Mouse (Mus musculus): Measurements from ENCODE around the gene Abcb4. TPM values are rescaled to one million over a fixed set of nuclear protein-coding genes. Genes with fewer than 3 reads are reported as not detected.

Abcb4 gene
- total RNA-seq, 1 experiment = not detected

- Histone ChIP-seq H3K9ac (ENCODE audit: insufficient read depth, low read depth, low read length, poor library complexity, severe bottlenecking) (no peak overlapping the region), H3K36me3 (ENCODE audit: control insufficient read depth, insufficient read depth, low read length, poor library complexity, severe bottlenecking) (no peaks in the 10 kb centered on the region), H3K4me1 (ENCODE audit: control insufficient read depth in 2 of 2, insufficient read depth in 2 of 2, low read length in 2 of 2, poor library complexity in 1 of 2) (no peaks in the 10 kb centered on the region), H3K27ac (ENCODE audit: insufficient read depth, low read depth, low read length, poor library complexity, severe bottlenecking) (no peak overlapping the region), H3K4me3 (ENCODE audit: insufficient read depth in 1 of 2, low read depth in 1 of 2, low read length in 2 of 2, poor library complexity in 1 of 2, severe bottlenecking in 1 of 2) (no peak overlapping the region), H3K9me3 (ENCODE audit: control insufficient read depth, insufficient read depth, low read depth, low read length) (no peaks in the 10 kb centered on the region)
- in situ Hi-C loops (cut with MboI; ENCODE audit: low sequenced_read_pairs in 2 of 2, unreplicated experiment in 2 of 2) = no loop called here
- TF ChIP-seq ZNF384 (IDR thresholded peaks at IDR 0.05; ENCODE audit: low read depth, low read length) (no peak), CHD2 (IDR thresholded peaks at IDR 0.05; ENCODE audit: low read depth, low read length) (no peak), HCFC1 (IDR thresholded peaks at IDR 0.05; ENCODE audit: borderline replicate concordance, insufficient read depth, low read length) (no peak), MAFK (IDR thresholded peaks at IDR 0.05; ENCODE audit: insufficient read depth, low read depth, low read length) (no peak), ZC3H11A (IDR thresholded peaks at IDR 0.05; ENCODE audit: borderline replicate concordance, low read depth, low read length) (no peak)
- no peak for DNase-seq (ENCODE audit: low read depth, low spot score)
Observed at GRCm38 (mm10) chr5:8872979-8873915, 20.3 kb upstream of the Abcb4 start.

- Histone ChIP-seq H3K27ac (ENCODE audit: insufficient read depth, low read depth, low read length, poor library complexity, severe bottlenecking) (no peak overlapping the region), H3K4me1 (ENCODE audit: control insufficient read depth in 2 of 2, insufficient read depth in 2 of 2, low read length in 2 of 2, poor library complexity in 1 of 2) (no peaks in the 10 kb centered on the region), H3K9me3 (ENCODE audit: control insufficient read depth, insufficient read depth, low read depth, low read length) (no peaks in the 10 kb centered on the region), H3K9ac (ENCODE audit: insufficient read depth, low read depth, low read length, poor library complexity, severe bottlenecking) (no peak overlapping the region), H3K36me3 (ENCODE audit: control insufficient read depth, insufficient read depth, low read length, poor library complexity, severe bottlenecking) (no peaks in the 10 kb centered on the region), H3K4me3 (ENCODE audit: insufficient read depth in 1 of 2, low read depth in 1 of 2, low read length in 2 of 2, poor library complexity in 1 of 2, severe bottlenecking in 1 of 2) (no peak overlapping the region)
- TF ChIP-seq CHD2 (IDR thresholded peaks at IDR 0.05; ENCODE audit: low read depth, low read length) (no peak), ZNF384 (IDR thresholded peaks at IDR 0.05; ENCODE audit: low read depth, low read length) (no peak), MAFK (IDR thresholded peaks at IDR 0.05; ENCODE audit: insufficient read depth, low read depth, low read length) (no peak), ZC3H11A (IDR thresholded peaks at IDR 0.05; ENCODE audit: borderline replicate concordance, low read depth, low read length) (no peak), HCFC1 (IDR thresholded peaks at IDR 0.05; ENCODE audit: borderline replicate concordance, insufficient read depth, low read length) (no peak)
- in situ Hi-C loops (cut with MboI; ENCODE audit: low sequenced_read_pairs in 2 of 2, unreplicated experiment in 2 of 2) = no loop called here
- no peak for DNase-seq (ENCODE audit: low read depth, low spot score)
Observed at GRCm38 (mm10) chr5:8877086-8877485, 16.4 kb upstream of the Abcb4 start.

GRCm38 (mm10) chr5:8877800-8878199 lies 15.7 kb upstream of the Abcb4 start:
- Histone ChIP-seq H3K36me3 (ENCODE audit: control insufficient read depth, insufficient read depth, low read length, poor library complexity, severe bottlenecking) (no peaks in the 10 kb centered on the region), H3K27ac (ENCODE audit: insufficient read depth, low read depth, low read length, poor library complexity, severe bottlenecking) (no peak overlapping the region), H3K9ac (ENCODE audit: insufficient read depth, low read depth, low read length, poor library complexity, severe bottlenecking) (no peak overlapping the region), H3K4me1 (ENCODE audit: control insufficient read depth in 2 of 2, insufficient read depth in 2 of 2, low read length in 2 of 2, poor library complexity in 1 of 2) (no peaks in the 10 kb centered on the region), H3K4me3 (ENCODE audit: insufficient read depth in 1 of 2, low read depth in 1 of 2, low read length in 2 of 2, poor library complexity in 1 of 2, severe bottlenecking in 1 of 2) (no peak overlapping the region), H3K9me3 (ENCODE audit: control insufficient read depth, insufficient read depth, low read depth, low read length) (no peaks in the 10 kb centered on the region)
- DNase-seq (ENCODE audit: low read depth, low spot score) = no peak
- in situ Hi-C loops (cut with MboI; ENCODE audit: low sequenced_read_pairs in 2 of 2, unreplicated experiment in 2 of 2) = no loop called here
- TF ChIP-seq HCFC1 (IDR thresholded peaks at IDR 0.05; ENCODE audit: borderline replicate concordance, insufficient read depth, low read length) = no peak
- no peak for TF ChIP-seq ZC3H11A (IDR thresholded peaks at IDR 0.05; ENCODE audit: borderline replicate concordance, low read depth, low read length)
- TF ChIP-seq CHD2 (IDR thresholded peaks at IDR 0.05; ENCODE audit: low read depth, low read length) = no peak
- no peak for TF ChIP-seq ZNF384 (IDR thresholded peaks at IDR 0.05; ENCODE audit: low read depth, low read length)
- TF ChIP-seq MAFK (IDR thresholded peaks at IDR 0.05; ENCODE audit: insufficient read depth, low read depth, low read length) = no peak

GRCm38 (mm10) chr5:8885837-8886236 lies 7.7 kb upstream of the Abcb4 start:
- in situ Hi-C loops (cut with MboI; ENCODE audit: low sequenced_read_pairs in 2 of 2, unreplicated experiment in 2 of 2) = no loop called here
- Histone ChIP-seq H3K36me3 (ENCODE audit: control insufficient read depth, insufficient read depth, low read length, poor library complexity, severe bottlenecking) (no peaks in the 10 kb centered on the region), H3K9ac (ENCODE audit: insufficient read depth, low read depth, low read length, poor library complexity, severe bottlenecking) (no peak overlapping the region), H3K27ac (ENCODE audit: insufficient read depth, low read depth, low read length, poor library complexity, severe bottlenecking) (no peak overlapping the region), H3K4me1 (ENCODE audit: control insufficient read depth in 2 of 2, insufficient read depth in 2 of 2, low read length in 2 of 2, poor library complexity in 1 of 2) (no peaks in the 10 kb centered on the region), H3K9me3 (ENCODE audit: control insufficient read depth, insufficient read depth, low read depth, low read length) (no peaks in the 10 kb centered on the region), H3K4me3 (ENCODE audit: insufficient read depth in 1 of 2, low read depth in 1 of 2, low read length in 2 of 2, poor library complexity in 1 of 2, severe bottlenecking in 1 of 2) (no peak overlapping the region)
- TF ChIP-seq HCFC1 (IDR thresholded peaks at IDR 0.05; ENCODE audit: borderline replicate concordance, insufficient read depth, low read length) (no peak), ZNF384 (IDR thresholded peaks at IDR 0.05; ENCODE audit: low read depth, low read length) (no peak), MAFK (IDR thresholded peaks at IDR 0.05; ENCODE audit: insufficient read depth, low read depth, low read length) (no peak), ZC3H11A (IDR thresholded peaks at IDR 0.05; ENCODE audit: borderline replicate concordance, low read depth, low read length) (no peak), CHD2 (IDR thresholded peaks at IDR 0.05; ENCODE audit: low read depth, low read length) (no peak)
- no peak for DNase-seq (ENCODE audit: low read depth, low spot score)
